Mouse (Mus musculus) layer of hippocampus, postnatal 25 days (tissue): Measurements from ENCODE around the gene Tgfbi. TPM values are rescaled to one million over a fixed set of nuclear protein-coding genes. Genes with fewer than 3 reads are reported as not detected.

Experiments used
- DNase-seq, 2 experiments: peaks; one replicate each; pipeline ENCODE4 v3.0.0; 2022; ENCODE audit warnings: mixed read lengths in 2 of 2, low spot score in 1 of 2; ENCODE audit errors: extremely low spot score in 1 of 2
- total RNA-seq, 2 experiments: library from RNA; stranded (reverse); gene quantifications; 2 replicates each; pipeline ENCODE4 v1.2.3; 2021

Gene Tgfbi
- total RNA-seq, 2 experiments from 2014 or later, result 3.1 to 3.8 TPM

GRCm38 (mm10) chr13:56678826-56679504 lies 69.6 kb downstream of the Tgfbi start:
- DNase-seq, result no peak

GRCm38 (mm10) chr13:56681924-56682323 lies 72.6 kb downstream of the Tgfbi start:
- DNase-seq, result no peak

- peak; percentile 30 to 50 for DNase-seq
Observed at GRCm38 (mm10) chr13:56682326-56682725, 73.0 kb downstream of the Tgfbi start.

GRCm38 (mm10) chr13:56683306-56683705 lies 74.0 kb downstream of the Tgfbi start:
- no peak for DNase-seq

Other genes with a start within 250 kb of the Tgfbi start
- not detected for gene Gm3045, start 182.9 kb upstream of the Tgfbi start, total RNA-seq
- gene Slc25a48, start 171.2 kb upstream of the Tgfbi start, total RNA-seq, result not detected
- gene Il9, start 127.3 kb upstream of the Tgfbi start, total RNA-seq, result not detected
- 1 to 10 TPM; 5.4 to 5.6 TPM for gene Fbxl21, start 87.1 kb upstream of the Tgfbi start, total RNA-seq
- gene Lect2, start 61.0 kb upstream of the Tgfbi start, total RNA-seq, result not detected
- gene Smad5, start 93.5 kb downstream of the Tgfbi start, total RNA-seq, result 10 to 100 TPM; 23.3 to 26.3 TPM
- 1 to 10 TPM in 1 of 2 experiments, under 1 TPM in 1; 0.92 to 1.6 TPM for gene Gm45623, start 144.3 kb downstream of the Tgfbi start, total RNA-seq